Mouse (Mus musculus) olfactory bulb, adult 2 months (tissue): ENCODE measurements around the gene Sez6.

Experiments used
- CTCF ChIP-seq: fragments of 200-500 bp; IDR thresholded peaks from 2 replicates; pipeline ENCODE4 v1.5.1; 2012; ENCODE audit warnings: low read depth, mild to moderate bottlenecking, low read length, moderate library complexity; ENCODE audit not compliant: insufficient read depth
- POLR2A ChIP-seq: fragments of 200-500 bp; IDR thresholded peaks from 2 replicates; pipeline ENCODE4 v1.6.1; 2012; ENCODE audit warnings: mild to moderate bottlenecking, low read depth, low read length, moderate library complexity; ENCODE audit not compliant: insufficient read depth

- TF ChIP-seq CTCF: no peak
- TF ChIP-seq POLR2A: no peak
Measured at GRCm38 (mm10) chr11:77979221-77979809, 48.7 kb downstream of the Sez6 start.
